Mouse (Mus musculus) thymus, postnatal 36 days (tissue): ENCODE data around the gene Slc12a8.

ENCODE experiments used
- DNase-seq, 2 experiments: peaks; one replicate each; pipeline ENCODE4 v3.0.0; 2022; ENCODE audit warnings: mixed read lengths in 2 of 2

The Slc12a8 gene

DNA sequence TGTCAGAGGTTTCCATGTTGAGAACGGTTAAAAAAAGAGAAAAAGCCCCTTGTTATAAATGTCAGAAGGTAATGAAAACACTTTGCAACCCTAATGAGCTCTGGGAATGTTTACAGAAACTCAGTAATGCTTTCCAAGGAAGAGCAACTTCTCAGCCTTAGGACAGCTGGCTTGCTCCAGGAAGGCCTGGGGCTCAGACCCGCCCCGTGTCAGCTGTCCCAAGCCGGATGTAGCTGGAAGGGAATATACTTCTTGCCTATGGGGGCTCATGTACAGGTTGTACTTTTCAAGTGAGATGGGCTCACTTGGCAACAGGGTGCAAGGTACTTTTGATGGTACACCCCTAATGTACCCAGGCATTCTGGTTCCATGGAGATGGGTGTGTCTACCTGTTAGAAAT, 28.4 kb downstream of the Slc12a8 start:
- DNase-seq, result no peak

DNA sequence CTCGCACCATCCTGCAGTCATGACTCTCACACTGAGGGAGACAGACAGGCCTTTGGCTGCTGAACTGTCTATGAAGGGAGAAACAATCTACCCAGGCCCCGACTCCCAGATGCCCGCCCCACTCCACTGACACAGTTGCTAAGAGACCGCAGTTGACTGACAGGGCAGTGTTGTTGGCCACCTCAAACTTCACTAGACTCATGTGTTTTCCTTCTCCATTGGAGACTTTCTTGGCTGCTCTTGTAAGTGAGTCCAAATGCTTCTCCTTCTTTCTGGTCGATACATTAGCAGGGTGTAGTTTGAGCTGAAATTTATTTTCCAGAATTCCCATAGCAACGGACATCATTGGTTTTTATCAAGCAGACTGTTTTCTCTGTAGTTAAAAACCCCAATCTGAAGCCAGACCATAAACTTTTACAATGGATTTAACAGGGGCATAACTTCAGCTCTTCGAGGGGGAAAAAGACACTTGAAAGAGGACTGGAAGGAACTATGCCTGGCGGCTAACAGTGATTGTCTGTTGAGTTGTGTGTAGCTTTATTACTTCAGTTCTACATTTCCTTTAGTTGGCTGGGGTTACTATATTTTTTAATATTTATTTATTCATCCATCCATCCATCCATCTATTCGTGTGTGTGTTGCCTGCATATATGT, 36.7 kb downstream of the Slc12a8 start:
- DNase-seq, result no peak

DNA sequence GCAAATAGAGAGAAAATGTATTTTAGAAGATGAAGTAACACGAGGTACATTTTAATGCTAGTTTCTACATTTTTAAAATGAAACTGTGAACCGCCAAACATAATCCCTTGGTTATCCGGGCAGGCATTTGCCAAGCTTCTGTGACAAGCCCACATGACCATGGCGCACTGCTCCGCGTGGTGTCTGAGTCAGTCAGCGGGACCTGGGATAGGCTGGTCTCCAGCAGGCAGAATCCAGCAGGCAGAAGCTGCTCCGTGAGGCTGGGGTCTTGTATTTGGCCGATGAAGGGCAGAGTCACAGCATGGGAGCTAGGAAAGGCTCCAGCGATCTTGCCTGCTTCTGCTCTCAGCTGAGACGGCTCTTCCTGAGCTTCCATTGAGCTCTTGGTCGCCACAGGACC, 41.0 kb downstream of the Slc12a8 start:
- no peak for DNase-seq

DNA sequence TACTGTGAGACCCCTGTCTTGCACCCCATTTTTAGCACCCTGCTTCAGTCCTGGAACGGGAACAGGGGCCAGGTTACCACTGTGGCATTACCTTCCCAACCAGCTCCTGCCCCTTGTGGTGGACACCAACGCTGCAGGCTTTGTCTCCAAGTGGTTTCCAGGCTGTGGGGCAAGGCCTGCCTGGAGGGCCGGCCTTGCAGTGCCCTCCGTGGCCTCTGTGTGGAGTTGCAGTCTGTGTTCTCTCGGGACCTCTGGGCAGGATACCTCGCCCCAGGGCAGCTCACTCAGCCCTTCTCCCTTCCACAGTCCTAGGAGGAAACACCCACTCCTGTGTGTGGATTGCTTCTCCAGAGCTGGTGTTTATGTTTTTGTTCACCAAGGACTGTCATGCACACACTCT, 43.2 kb downstream of the Slc12a8 start:
- peak; percentile 42 to 55 for DNase-seq

DNA sequence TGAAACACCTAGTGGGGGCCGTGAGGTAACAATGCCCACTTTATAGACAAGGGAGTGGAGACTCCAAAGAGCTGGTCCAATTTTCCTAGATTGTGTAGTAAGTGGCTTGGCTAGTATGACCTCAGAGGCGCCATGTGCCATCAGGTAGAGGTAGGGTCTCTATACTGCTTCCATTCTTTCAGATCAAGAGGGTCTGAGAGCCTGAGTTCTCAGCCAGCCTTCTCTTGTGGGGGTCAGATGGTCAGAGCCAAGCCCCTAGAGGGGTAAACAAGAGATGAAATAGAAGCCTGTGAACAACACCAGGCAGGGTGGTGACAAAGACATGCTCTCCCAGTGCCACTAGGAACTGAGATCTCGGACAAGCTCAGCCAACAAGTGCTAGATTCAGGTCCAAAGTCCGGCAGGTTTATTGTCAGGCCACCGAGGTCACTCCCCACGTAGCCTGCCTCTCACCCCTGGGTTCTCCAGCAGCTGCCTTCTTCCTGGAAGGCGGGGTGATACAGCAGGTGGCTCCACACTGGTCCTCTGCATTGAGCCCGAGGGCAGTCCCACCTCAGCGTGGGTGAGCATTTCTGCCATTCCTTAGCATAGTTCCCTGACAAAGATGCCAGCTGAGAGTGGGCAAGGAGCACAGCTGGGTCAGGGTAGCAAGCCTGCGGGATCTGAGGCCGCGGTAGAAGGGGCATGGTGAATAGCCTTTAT, 44.3 kb downstream of the Slc12a8 start:
- no peak for DNase-seq

DNA sequence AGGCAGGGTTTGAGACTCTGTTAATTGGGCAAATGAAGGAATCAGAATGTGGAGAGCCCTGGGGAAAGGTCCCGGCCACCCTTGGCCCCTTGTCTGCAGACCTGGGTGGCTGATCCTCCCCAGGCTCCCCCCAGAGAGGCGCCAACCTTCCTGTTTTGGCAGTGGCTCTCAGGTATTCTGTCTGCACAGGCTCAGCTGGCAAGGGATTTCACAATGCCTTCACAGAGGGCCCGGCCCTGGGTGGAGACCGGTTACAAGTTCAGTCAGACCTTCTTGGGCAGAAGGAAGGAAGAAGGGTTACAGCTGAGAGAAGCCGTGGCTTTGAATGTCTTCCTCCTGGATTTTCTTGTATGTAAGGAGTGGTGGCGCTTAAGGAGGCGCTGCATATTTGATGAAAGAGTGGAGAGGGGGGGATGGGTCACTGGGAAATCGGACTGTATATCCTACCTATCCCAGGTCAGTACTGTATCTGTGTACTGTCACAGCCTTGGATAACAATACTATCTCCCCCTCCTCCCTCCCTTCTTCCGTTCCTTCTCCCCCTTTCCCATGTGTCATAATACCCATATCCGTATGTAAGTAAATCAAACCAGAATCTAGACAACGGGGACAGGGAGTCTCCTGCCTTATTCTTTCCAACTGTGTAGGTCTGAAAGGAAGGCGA, 45.9 kb downstream of the Slc12a8 start:
- no peak for DNase-seq

DNA sequence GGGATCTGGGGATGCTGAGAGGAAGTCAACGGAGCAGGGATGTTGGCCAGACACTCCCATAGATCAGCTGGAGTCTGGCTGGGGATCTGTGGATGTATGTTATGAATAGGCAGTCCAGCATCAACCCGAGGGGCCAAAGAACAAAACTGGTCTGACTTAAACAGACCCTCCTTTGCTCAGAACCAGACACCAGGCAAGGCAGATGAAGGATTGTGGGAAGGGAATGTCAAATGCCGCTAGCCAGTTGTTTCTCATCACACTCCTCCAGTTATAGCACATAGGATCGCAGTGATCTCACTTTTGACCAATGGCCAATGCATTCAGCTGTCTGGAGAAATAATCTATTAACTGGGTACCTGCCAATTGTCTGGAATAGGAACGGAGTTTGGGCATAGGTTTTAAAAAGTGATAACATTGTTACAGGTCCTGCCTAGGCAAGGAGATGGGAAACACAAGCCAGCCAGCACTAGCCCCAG, 46.4 kb downstream of the Slc12a8 start:
- DNase-seq, result no peak

DNA sequence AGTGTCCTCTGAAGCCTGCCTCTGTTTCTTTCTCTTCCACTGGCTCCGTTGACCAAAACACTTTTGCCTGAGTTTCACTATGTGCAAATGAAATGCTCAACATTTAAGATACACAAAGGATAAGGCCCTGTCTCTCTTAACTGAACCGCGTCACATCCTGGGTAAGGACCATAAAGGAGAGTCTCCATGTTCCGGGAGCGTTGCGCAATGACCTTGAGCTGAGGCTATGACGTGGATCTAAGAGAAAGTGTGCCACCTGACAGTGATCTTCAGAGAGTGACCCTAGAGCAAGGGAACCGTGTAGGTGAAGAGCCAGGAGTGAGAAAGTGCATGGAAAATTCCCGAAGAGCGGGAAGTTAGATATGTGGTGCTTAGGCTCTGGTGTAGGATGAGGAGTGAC, 49.3 kb downstream of the Slc12a8 start:
- DNase-seq, result no peak

DNA sequence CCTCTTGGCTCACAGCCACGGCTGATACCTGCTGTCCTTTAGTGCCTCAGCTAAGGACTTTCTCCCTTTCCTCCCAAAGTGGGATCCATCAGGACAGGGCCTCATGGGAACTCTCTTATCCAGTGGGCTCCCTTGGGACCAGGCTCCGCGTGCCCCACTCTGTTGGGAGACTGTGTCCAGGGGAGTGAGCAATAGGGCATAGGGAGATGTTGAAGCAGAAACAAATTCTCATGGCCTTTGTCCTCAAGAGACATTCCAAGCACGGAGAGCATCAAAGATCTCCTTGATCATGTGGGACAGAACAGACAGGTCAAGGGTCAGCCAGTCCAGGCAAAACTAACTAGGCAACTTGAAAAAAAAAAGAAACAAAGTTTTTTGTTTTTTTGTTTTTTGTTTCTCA, 50.6 kb downstream of the Slc12a8 start:
- no peak for DNase-seq

DNA sequence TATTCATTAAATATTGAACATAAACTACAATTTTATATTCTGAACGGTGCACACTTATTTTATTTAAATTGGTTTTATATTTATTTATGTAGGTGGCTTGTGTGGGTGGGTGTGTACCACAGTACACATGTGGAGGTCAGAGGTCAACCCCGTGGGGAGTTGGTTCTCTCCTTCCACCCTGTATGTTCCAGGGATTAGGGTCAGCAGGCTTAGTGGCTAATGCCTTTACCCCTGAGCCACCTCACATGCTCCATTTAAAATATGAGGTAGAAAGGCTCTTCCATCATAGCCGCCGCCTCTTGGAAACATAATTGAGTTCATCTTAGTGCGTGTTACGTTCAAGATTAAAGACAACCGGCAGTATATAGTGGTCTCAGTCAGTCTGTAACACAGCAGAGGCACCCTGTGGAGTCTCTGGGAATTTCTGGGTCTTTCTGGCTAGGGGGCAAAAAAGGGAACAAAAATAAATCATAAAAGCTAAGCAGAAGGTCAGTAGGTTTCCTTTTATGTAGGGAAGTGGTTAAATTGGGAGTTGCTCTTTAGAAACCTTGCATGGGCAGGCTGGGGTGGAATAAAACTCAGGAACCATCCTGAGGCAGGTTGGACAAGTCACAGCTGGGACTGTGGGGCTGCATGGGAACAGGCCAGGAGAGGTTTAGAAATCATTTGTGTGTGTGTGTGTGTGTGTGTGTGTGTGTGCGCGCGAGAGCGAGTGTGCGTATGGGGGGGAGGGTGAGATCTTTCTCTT, 51.3 kb downstream of the Slc12a8 start:
- DNase-seq, result no peak

DNA sequence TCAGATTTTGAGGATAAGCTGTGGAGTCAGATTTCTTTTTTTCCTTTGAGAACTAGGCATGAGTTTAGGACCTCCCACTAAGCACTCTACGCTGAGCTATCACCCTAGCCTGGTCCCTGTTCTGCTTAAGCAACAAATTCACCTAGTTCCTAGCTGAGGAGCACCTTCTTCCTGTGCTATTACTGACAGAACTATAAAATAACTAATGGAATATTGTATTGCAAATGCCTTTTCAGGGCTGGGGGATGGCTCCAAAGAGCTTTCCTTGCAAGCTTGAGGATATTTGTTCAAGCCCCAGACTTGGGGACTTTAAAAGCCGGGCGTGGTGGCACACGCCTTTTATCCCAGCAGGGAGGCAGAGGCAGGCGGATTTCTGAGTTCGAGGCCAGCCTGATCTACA, 55.5 kb downstream of the Slc12a8 start:
- DNase-seq, result no peak

DNA sequence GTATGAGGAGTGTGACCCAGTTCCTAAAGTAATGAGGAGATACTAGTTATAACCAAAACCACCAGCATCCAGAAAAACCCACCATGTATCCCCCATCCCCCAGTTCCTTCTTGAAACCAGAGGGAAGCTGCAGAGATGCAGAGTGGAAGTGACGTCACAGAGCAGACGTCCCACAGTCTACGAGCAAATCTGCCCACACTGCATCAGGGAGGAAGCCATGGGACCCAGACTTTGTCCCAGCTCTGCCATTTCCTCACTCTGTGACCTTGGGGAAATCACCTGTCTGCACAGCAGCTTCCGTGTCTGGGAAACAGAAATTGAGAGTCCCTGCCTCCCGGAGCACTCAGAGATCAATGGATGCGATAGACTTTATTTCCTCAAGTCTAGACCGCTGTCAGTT, 56.6 kb downstream of the Slc12a8 start:
- peak in 1 of 2 experiments; percentile 5 for DNase-seq

DNA sequence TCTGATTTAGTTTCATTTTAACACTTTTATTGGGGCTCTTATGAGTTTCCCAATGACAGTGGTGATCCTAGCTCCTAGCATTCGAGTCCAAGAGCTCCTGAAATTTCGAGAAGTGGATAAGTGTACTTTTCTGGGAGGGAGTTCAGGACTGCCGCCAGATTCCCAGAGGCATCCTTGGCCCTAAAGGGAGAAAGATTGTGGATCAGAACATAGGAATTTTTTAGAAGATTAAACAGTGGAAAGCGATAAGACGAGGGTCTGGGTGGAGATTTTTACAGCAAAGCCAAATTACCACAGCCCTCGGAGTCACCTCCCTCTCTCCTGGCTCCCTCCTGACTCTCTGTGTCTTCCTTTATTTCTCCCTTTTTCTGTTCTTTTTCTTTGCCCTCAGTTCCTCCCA, 58.6 kb downstream of the Slc12a8 start:
- no peak for DNase-seq

DNA sequence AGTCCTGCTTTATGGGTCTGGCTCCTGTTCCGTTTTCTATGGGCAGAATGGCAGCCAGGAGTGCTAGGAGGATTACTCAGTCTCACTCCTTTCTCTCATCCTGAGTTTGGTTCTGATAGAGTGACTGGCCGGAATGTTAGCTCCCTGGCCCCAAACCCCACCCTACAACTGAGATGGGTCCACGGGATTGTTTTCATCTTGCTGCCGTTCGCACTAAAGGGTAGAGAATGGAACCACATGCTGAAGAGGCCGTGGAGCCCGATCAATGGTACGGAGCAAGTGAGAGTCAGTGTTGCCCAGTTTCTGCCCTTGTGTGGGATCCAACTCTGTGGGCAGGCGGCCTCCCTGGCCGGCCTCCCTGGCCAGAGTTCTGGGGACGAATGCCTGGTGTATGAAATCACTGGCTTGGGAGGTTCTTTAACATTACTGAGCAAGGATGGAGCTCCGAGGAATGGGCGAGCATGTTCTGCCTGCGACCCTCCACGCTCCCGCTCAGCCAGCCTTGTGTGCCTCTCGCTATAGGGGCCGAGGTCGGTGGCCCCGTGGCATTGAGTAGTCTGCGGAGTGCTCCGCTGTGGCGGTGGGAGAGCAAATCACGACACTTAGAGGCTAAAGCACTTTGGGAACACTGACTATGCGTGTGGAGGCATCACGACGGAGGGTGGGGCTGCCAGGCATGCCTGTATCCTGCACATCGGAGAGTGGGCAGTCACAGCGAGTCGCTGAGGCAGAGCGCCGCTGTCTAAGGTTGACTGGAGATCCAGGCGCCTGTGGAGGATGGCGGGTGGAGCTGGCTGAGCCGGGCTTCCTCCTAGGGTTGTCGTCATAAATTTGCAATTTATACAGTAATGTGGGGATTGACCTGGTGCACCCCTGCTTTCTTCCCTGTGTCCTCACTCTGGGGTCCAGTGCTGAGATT, 59.4 kb downstream of the Slc12a8 start:
- DNase-seq, result no peak

DNA sequence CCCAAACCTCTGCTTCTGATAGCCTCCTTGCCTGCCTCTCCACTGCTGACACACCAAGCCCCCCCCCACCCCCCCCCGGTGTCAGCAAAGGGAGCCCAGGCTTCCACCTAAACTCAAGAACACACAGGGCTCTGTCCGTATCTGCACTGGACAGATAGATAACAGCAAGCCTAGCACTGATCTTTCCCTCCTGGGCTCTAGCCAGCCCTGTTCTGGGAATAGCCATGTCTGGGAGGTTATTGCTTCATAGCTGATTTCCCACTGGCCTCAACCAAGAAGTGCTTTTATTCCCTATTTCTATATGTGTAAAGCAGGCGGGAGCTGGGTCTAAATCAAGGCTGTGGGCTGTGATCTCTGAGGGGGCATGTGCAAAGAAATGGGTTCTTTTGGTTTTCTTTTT, 61.3 kb downstream of the Slc12a8 start:
- no peak for DNase-seq

DNA sequence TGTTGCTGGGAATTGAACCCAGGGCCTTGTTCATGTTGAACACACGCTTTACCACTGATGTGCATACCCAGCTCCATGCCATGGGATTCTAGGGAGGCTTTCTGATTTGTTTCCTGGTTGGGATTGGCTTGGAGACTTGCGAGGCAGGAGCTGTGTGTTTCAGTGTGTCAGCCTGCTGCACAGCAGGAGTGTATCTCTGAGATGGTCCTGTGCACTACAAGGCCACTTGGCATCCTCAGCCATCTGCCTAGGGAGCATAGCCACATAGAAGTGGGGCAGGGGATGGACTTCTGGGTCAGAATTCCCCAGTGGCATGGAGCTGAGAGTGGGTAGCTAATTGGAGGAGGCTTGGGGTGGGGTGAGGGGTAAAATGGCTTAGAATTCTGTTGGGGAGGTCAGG, 63.2 kb downstream of the Slc12a8 start:
- DNase-seq, result no peak

DNA sequence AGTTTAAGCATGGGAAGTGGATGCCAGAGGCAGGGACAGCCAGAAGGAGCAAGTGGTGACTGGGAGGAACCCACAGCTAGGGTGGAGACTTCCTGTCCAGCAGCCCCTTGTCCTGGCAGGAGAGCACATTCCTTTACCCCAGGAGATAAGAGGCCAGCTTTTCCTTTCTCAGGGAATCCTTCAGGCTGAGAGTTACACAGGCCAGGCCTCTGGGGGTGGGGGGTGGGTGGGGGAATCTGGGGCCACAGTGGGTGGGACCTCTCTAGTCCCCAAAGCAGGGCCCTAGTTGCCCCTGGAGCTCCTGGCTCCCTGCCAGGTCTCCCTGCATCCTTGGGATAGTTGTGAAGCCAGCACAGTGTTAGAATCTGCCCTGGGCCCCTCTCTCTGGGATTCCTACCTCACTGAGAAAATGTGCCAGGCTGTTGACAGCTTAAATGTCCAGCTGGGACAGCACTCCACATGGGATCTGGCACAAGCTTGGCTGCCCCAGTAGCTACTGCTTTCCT, 63.7 kb downstream of the Slc12a8 start:
- DNase-seq, result no peak

DNA sequence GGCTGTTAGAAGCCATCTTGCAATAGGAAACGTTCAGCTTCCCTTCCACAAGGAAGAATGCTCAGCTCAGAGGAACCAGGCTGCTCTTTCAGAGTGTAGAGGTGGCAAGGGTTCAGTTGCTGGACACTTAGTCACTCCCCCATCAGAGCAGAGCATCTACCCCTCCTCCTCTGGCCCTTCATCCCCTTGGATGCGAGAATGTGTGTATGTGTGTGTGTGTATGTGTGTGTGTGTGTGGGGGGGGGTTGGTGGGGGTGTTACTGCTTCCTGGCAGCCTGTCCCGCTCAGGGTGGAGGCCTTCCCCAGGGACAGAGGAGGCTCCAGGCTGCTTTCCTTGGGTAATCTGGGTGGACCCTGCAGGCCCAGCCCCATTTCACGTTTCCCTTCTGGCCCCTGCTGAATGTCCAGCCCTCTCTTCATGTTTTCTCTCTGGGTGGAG, 64.6 kb downstream of the Slc12a8 start:
- no peak for DNase-seq

DNA sequence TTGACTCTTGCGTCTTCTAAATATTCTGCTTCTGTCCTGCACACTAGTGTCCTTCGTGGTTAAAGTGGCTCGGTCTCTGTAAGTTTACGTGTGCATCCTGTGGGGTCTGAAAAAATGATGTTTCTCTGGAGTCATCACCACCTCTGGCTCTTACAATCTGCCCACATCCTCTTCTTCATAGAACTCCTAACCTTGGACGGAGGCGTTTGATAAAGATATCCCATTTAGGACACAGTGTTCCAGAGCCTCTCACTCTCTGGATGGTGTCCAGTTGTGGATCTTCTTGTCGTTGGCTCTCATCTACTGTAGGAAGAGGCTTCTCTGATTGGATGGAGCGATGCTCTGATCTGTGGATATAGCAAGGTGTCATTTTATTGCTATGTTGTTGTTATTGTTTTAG, 65.4 kb downstream of the Slc12a8 start:
- no peak for DNase-seq

DNA sequence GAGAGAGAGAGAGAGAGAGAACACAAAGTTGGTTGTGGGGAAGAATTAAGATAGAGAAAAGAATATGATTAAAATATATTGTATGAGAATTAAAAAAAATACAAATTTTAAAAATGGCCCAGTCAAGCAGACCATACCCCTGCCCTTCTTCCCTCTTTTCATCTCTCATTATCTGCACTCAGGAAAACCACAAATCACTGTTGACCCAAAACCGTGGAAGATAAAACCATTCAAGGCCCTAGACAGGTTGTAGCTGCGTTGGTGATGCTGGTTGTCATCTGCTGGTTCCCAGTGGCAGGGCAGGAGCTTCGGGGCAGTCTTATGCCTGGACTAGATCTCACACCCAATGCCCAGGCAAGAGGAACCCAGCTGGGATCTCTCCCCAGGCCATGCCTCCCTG, 66.2 kb downstream of the Slc12a8 start:
- no peak for DNase-seq

DNA sequence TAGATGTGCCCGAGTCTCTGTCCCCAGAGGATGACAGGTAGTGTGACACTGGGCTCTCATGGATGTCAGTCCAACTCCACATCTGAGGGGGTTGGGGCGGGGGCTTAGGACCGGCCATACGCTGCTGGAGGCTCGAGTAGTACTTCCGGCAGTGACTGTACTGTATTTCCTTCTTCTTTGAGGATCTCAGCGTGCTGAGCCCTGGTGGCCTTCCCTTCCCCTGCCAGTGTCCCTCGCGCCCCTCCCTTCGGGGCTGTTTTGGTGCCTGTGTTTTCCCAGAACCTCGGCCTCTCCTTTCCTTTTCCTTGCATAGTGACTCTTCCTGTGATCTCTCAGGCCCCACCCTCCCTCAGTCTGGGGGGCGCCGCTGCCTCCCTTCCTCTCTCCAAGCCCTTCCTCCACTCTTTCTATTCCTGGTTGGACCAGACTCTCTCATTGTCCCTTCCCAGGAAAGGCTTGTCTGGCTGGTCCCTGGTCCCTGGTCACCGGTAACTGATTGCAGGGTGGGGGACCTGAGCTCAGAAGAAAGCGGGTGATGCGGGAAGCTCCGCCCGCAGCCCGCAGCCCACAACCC, 66.8 kb downstream of the Slc12a8 start:
- DNase-seq, result peak; percentile 35 to 36
